23 mouse cellular contexts compared by ENCODE assay signal in genomic region chr17:28934120-28934916, GRCm38 (mm10). TPM values are rescaled to one million over a fixed set of nuclear protein-coding genes. Genes with fewer than 3 reads are reported as not detected.
"Had no signal": no experiment of that assay in that cellular context is flagged by ENCODE, and none has a peak within 500 bp of the region (broad histone marks: within the 10 kb centered on the region; RNA-seq: fewer than 3 reads in every experiment).

No protein-coding gene starts in this region.

- H3K9me3 ChIP-seq: midbrain, embryonic 13.5 days; neural tube, embryonic 13.5 days; neural tube, embryonic 15.5 days had no signal

- H3K36me3 ChIP-seq: midbrain, embryonic 10.5 days; midbrain, embryonic 13.5 days; neural tube, embryonic 13.5 days; neural tube, embryonic 15.5 days had no signal

- H3K27me3 ChIP-seq: midbrain, embryonic 13.5 days; neural tube, embryonic 13.5 days; neural tube, embryonic 15.5 days had no signal

- H3K27ac ChIP-seq: midbrain, embryonic 10.5 days; midbrain, embryonic 13.5 days; neural tube, embryonic 13.5 days; neural tube, embryonic 15.5 days had no signal

- H3K4me3 ChIP-seq: midbrain, embryonic 10.5 days; midbrain, embryonic 13.5 days; myocyte; neural tube, embryonic 13.5 days; neural tube, embryonic 15.5 days had no signal

- H3K4me2 ChIP-seq: lung, embryonic 14.5 days; midbrain, embryonic 13.5 days; neural tube, embryonic 13.5 days; neural tube, embryonic 15.5 days had no signal

- H3K9ac ChIP-seq: lung, embryonic 14.5 days; midbrain, embryonic 13.5 days; neural tube, embryonic 13.5 days; neural tube, embryonic 15.5 days had no signal

- ATAC-seq: midbrain, embryonic 13.5 days; midbrain, embryonic 16.5 days had no signal

- DNase-seq: lung, adult 18-20 months; lung, embryonic 14.5 days; lung, postnatal 10 days; retina, postnatal 1 day; right cerebral cortex, adult 18-20 months; right cerebral cortex, postnatal 25 days; right cerebral cortex, postnatal 4 days; spleen, adult 18-20 months; thymus, adult 18-20 months; thymus, postnatal 14 days; thymus, postnatal 36 days had no signal

RNA-seq across cellular contexts. Expression of gene Pxt1, which starts 9.3 kb away (rescaled TPM):
- total RNA-seq: megakaryocyte-erythroid progenitor cell, adult 5-6 weeks had no signal
- polyA plus RNA-seq: midbrain, embryonic 10.5 days; midbrain, embryonic 13.5 days; midbrain, embryonic 16.5 days; myocyte; neural tube, embryonic 11.5 days; neural tube, embryonic 13.5 days; neural tube, embryonic 15.5 days; small intestine, adult 2 months; stomach, embryonic 14.5 days; thymus, postnatal 0 days; urinary bladder, adult 2 months had no signal

RNA-seq across cellular contexts. Expression of gene 4930539E08Rik, which starts 19.2 kb away (rescaled TPM):
- polyA plus RNA-seq: myocyte had no signal
